Mouse (Mus musculus) cortical plate, adult 2 months (tissue): ENCODE data around the gene Padi2. TPM values are rescaled to one million over a fixed set of nuclear protein-coding genes. Genes with fewer than 3 reads are reported as not detected.

Source experiments
- H3K27ac ChIP-seq: fragments of 200-500 bp; 2 replicates; pipeline ENCODE4 v1.5.1; 2012; ENCODE audit warnings: low read length, control low read depth, inconsistent platforms; ENCODE audit not compliant: insufficient read depth
- H3K4me1 ChIP-seq: fragments of 200-500 bp; 2 replicates; pipeline ENCODE4 v1.6.1; 2011; ENCODE audit warnings: low read length; ENCODE audit not compliant: control insufficient read depth, insufficient read depth
- H3K4me3 ChIP-seq: fragments of 200-500 bp; 2 replicates; pipeline ENCODE4 v1.5.1; 2011; ENCODE audit warnings: mild to moderate bottlenecking, low read length, control low read depth; ENCODE audit not compliant: insufficient read depth
- CTCF ChIP-seq: fragments of 200-500 bp; IDR thresholded peaks from 2 replicates; pipeline ENCODE4 v1.5.1; 2011; ENCODE audit warnings: mild to moderate bottlenecking, control low read depth, low read length; ENCODE audit not compliant: insufficient read depth; ENCODE audit errors: extremely low read depth
- POLR2A ChIP-seq: fragments of 200-500 bp; IDR thresholded peaks from 2 replicates; pipeline ENCODE4 v1.6.1; 2011; ENCODE audit warnings: mild to moderate bottlenecking, low read length, control low read depth; ENCODE audit not compliant: insufficient read depth; ENCODE audit errors: extremely low read depth
- polyA plus RNA-seq: library from polyadenylated mRNA; depleted of rRNA; stranded (reverse); fragments of >200 nt; gene quantifications from 2 replicates; pipeline ENCODE4 v1.2.3, GENCODE M21; 2012

The Padi2 gene
- polyA plus RNA-seq, 1 experiment: 19.4 TPM

DNA sequence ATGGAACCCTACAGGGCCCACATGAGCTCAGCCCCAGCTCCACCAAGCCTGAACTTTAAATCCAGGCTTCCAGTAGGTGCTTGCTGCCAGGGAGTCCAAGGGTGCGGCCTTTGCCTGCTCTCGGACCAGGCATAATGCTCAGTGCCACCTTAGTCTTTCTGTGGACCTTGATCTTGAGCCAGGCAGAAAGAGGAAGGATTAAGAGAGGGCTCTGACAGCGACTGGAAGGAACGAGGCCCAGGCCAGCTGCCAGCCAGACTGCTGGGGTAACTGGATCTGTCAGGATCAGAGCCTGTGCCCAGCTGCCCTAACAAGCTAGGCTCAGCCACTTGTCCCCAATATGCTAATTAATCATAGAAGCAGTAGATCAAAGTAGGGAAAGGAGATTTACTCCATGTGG is 26.4 kb upstream of the Padi2 start:
- Histone ChIP-seq H3K4me3 (no peak overlapping the region), H3K4me1 (no peaks in the 10 kb centered on the region), H3K27ac (no peak overlapping the region)
- TF ChIP-seq CTCF (no peak), POLR2A (no peak)

DNA sequence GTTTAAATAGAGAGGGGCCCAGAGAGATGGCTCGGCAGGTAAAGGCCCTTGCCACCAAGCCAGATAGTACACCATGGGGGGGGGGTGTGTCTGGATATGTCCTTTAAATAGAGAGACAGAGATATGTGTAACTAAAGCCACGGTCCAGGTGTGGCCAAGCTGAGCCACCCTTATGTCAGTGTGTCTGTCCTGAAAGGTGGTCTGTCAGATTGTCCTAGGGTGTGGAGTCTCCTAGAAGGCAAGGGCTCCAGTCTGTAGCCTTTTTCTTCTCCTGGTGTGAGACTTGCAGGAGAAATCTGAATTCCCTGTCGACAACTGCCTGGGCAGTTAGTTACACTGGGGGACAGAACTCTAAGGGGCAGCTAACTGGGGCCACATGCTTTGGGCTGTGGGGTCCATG is 25.9 kb upstream of the Padi2 start:
- H3K4me1 ChIP-seq: no peaks in the 10 kb centered on the region
- no peak overlapping the region for H3K27ac ChIP-seq
- TF ChIP-seq CTCF (no peak), POLR2A (no peak)
- no peak overlapping the region for H3K4me3 ChIP-seq

DNA sequence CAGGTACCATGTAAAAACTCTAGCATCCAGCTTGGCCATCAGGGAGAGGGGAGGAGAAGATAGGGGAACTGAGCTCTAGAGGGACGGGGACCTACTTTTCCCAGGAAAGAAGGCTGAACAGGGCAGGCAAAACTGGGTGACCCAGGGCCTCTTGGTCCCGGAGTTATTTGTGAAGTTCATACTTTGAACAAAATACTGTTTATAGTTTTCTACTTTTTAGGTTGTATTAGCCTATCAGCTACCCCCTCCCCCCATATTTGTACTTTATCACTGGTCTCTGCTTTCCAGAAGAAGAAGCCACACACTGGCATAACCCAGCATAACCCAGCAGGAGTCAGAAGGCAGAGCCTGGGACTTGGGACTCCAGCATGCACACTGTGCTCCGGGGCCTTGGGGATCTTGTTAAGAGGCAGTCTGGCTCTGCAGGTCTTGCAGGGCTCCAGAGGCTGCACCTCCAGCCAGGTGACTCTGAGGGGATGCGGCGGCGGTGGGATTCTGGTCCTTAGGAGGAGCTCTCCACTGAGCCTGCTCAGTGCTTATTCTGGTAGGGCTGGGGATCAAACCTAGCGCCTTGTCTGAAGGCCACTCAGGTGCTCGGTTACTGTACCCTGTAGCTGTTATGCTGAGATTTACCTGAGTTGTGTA is 25.0 kb upstream of the Padi2 start:
- H3K27ac ChIP-seq: no peak overlapping the region
- TF ChIP-seq CTCF: no peak
- TF ChIP-seq POLR2A: no peak
- no peak overlapping the region for H3K4me3 ChIP-seq
- no peaks in the 10 kb centered on the region for H3K4me1 ChIP-seq

DNA sequence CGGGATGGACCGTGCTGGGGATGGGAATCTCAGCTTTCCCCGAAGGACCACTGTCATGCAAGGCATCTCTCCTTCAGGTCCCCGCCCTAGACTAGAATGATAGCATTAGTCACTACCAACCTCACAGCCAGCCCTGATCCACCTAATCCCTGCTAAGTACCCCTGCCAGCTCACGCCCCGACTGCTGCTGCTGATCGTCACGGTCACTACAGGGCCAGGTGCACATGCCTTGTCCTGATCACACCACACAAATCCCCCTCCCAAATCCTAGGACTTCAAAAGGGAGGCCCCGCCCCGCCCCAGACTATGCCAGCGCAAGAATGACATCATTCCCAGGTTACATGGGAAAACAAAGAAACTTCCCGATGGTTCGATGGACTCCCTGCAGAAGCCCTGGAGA is 24.4 kb upstream of the Padi2 start:
- H3K4me1 ChIP-seq: no peaks in the 10 kb centered on the region
- TF ChIP-seq CTCF: no peak
- no peak for TF ChIP-seq POLR2A
- H3K27ac ChIP-seq: no peak overlapping the region
- no peak overlapping the region for H3K4me3 ChIP-seq

- TF ChIP-seq CTCF: no peak
- TF ChIP-seq POLR2A: no peak
Measured at GRCm38 (mm10) chr4:140882365-140882764, 23.8 kb upstream of the Padi2 start.

GRCm38 (mm10) chr4:140882981-140883380 is 23.2 kb upstream of the Padi2 start:
- TF ChIP-seq CTCF: no peak
- no peak for TF ChIP-seq POLR2A
- H3K4me3 ChIP-seq: no peak overlapping the region
- no peak overlapping the region for H3K27ac ChIP-seq
- H3K4me1 ChIP-seq: no peaks in the 10 kb centered on the region

More at GRCm38 (mm10) chr4:140882365-140882764, 23.8 kb upstream of the Padi2 start:
- Histone ChIP-seq H3K4me3 (no peak overlapping the region), H3K4me1 (no peaks in the 10 kb centered on the region), H3K27ac (no peak overlapping the region)

- no peak for TF ChIP-seq CTCF
- TF ChIP-seq POLR2A: no peak
- H3K4me3 ChIP-seq: no peak overlapping the region
Measured at GRCm38 (mm10) chr4:140883852-140884251, 22.3 kb upstream of the Padi2 start.

GRCm38 (mm10) chr4:140891525-140892162 is 14.5 kb upstream of the Padi2 start:
- Histone ChIP-seq H3K4me1 (no peaks in the 10 kb centered on the region), H3K4me3 (no peak overlapping the region), H3K27ac (no peak overlapping the region)
- TF ChIP-seq POLR2A (no peak), CTCF (no peak)

More at GRCm38 (mm10) chr4:140883852-140884251, 22.3 kb upstream of the Padi2 start:
- H3K4me1 ChIP-seq: no peaks in the 10 kb centered on the region
- no peak overlapping the region for H3K27ac ChIP-seq

DNA sequence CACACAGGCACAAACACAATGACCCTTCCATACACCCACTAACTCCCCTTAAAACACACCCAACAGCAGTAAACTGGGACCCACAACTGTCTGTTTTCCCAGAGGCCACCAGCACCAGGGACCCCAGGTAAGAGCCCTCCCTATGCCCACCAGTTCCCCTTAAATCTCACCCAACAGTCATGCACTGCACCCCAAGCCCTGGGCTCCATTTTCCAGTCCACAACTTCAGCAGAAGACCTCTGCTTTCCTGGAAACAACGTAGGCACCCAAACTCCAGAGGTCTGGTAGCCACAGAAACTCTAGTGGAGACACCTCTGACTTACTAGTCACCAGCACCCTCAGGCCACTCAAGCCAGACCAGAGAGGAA is 14.0 kb upstream of the Padi2 start:
- Histone ChIP-seq H3K27ac (no peak overlapping the region), H3K4me3 (no peak overlapping the region), H3K4me1 (no peaks in the 10 kb centered on the region)
- TF ChIP-seq CTCF (no peak), POLR2A (no peak)

GRCm38 (mm10) chr4:140904776-140905425 is 1.2 kb upstream of the Padi2 start:
- Histone ChIP-seq H3K4me1 (no peaks in the 10 kb centered on the region), H3K4me3 (no peak overlapping the region), H3K27ac (no peak overlapping the region)
- TF ChIP-seq POLR2A (no peak), CTCF (no peak)
